Mouse (Mus musculus) heart, adult 2 months (tissue): Measurements from ENCODE around the gene Arhgdig. TPM values are rescaled to one million over a fixed set of nuclear protein-coding genes. Genes with fewer than 3 reads are reported as not detected.
"Not testable (repeated sequence)": the region's sequence is repeated elsewhere in the genome, so short reads cannot be mapped to it uniquely, and the experiment has no call there.

Experiments
- DNase-seq, 2 experiments: peaks; one replicate each; pipeline ENCODE4 v3.0.0; 2021
- H3K27ac ChIP-seq: fragments of 200-600 bp; 2 replicates; pipeline ENCODE4 v1.8.1; 2022
- H3K27me3 ChIP-seq: fragments of 200-500 bp; 2 replicates; pipeline ENCODE4 v1.6.1; 2012; ENCODE audit warnings: mild to moderate bottlenecking, low read length, inconsistent platforms, mixed read lengths; ENCODE audit not compliant: control insufficient read depth, insufficient read depth
- H3K36me3 ChIP-seq: fragments of 200-500 bp; 2 replicates; pipeline ENCODE4 v1.6.1; 2012; ENCODE audit warnings: low read length, inconsistent platforms; ENCODE audit not compliant: control insufficient read depth, insufficient read depth
- H3K4me1 ChIP-seq: fragments of 200-500 bp; 2 replicates; pipeline ENCODE4 v1.6.1; 2011; ENCODE audit warnings: low read length; ENCODE audit not compliant: control insufficient read depth, insufficient read depth
- H3K4me3 ChIP-seq: fragments of 200-600 bp; 2 replicates; pipeline ENCODE4 v1.8.1; 2022
- H3K79me2 ChIP-seq: fragments of 200-500 bp; replicated peaks from 2 replicates; pipeline ENCODE4 v1.6.1; 2012; ENCODE audit warnings: mild to moderate bottlenecking, inconsistent platforms, low read length, moderate library complexity, mixed read lengths; ENCODE audit not compliant: control insufficient read depth, insufficient read depth
- H3K9ac ChIP-seq: fragments of 200-500 bp; 2 replicates; pipeline ENCODE4 v1.6.1; 2012; ENCODE audit warnings: low read depth, mild to moderate bottlenecking, control low read depth, inconsistent platforms, low read length, mixed read lengths
- CTCF ChIP-seq: fragments of 200-600 bp; IDR thresholded peaks from 2 replicates; pipeline ENCODE4 v1.8.1; 2022; ENCODE audit warnings: antibody characterized with exemption, mild to moderate bottlenecking, moderate library complexity
- EP300 ChIP-seq: fragments of 200-500 bp; IDR thresholded peaks from 2 replicates; pipeline ENCODE4 v1.6.1; 2011; ENCODE audit warnings: low read depth, low read length, control low read depth; ENCODE audit not compliant: insufficient read depth
- POLR2A ChIP-seq: fragments of 200-500 bp; IDR thresholded peaks from 2 replicates; pipeline ENCODE4 v1.6.1; 2011; ENCODE audit warnings: mild to moderate bottlenecking, low read depth, low read length, control low read depth; ENCODE audit not compliant: insufficient read depth
- WGBS: fragments of 180-500 bp; shearing (Covaris S2); methylation state at CpG from one replicate; pipeline ENCODE4 v1.1.7; 2018; 5-methylcytosine and 5-hydroxymethylcytosine counted together
- intact Hi-C: fragments of 180-260 bp; cut with DNase I; formaldehyde crosslinking; loops from one replicate; pipeline ENCODE4 v1.15.1; 2025
- polyA plus RNA-seq: library from polyadenylated mRNA; depleted of rRNA; stranded (reverse); fragments of >200 nt; gene quantifications from 2 replicates; pipeline ENCODE4 v1.2.3, GENCODE M21; 2012; rRNA removed
- total RNA-seq, 2 experiments: library from RNA; stranded (reverse); gene quantifications; 2 replicates each; pipeline ENCODE4 v1.2.3; 2021

The Arhgdig gene
- total and polyA plus RNA-seq, 3 experiments, result 0.36 to 1.5 (median 0.47) TPM

DNA sequence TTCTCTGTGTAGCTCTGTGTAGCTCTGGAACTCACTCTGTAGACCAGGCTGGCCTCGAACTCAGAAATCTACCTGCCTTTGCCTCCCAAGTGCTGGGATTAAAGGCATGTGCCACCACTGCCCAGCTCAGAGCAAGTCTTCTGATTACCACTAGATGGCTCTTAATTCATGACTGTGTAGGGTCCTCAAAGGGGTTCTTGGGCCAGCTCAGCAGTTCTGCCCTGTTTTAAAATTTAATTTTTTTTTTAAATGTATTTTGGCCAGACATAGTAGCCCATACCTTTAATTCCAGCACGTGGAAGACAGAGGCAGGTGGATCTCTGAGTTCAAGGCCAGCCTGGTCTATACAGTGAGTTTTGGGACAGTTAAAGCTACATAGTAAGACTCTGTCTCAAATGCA is 32.3 kb downstream of the Arhgdig start:
- intact Hi-C loops, H3K79me2 ChIP-seq, H3K27ac ChIP-seq, H3K36me3 ChIP-seq, DNase-seq, H3K9ac ChIP-seq, H3K4me1 ChIP-seq, H3K27me3 ChIP-seq, H3K4me3 ChIP-seq: not testable (repeated sequence)
- 87% methylated on average over 2 of the region's 2 CpGs for WGBS
- peak; percentile 35 for TF ChIP-seq CTCF

DNA sequence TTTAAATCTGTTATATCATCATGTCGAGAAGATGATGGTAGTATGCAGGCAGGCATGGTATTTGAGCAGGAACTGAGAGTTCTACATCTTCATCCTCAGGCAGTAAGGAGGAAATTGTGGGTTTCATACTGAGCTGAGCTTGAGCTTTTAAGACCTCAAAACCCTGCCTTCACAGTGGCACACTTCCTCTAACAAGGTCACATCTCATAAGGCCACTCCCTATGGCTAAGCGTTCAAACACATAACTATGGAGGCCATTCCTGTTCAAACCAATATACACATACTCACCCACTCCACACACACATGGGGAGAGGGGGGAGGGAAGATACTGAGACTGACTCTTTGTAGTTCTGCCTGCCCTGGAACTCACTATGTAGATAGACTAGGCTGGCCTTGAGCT is 39.5 kb downstream of the Arhgdig start:
- Histone ChIP-seq H3K4me1 (peaks cover 2% of the 10 kb centered on the region), H3K27ac (no peak overlapping the region), H3K4me3 (no peak overlapping the region), H3K36me3 (peaks cover 6% of the 10 kb centered on the region; the same call in 1 of the 2 replicates), H3K79me2 (peaks cover 6% of the 10 kb centered on the region), H3K9ac (no peak overlapping the region), H3K27me3 (no peaks in the 10 kb centered on the region)
- intact Hi-C loops, result no loop called here
- WGBS, result 78% methylated on average over 2 of the region's 2 CpGs
- peak in 1 of 2 experiments; percentile 22 for DNase-seq
- TF ChIP-seq POLR2A, result no peak
- TF ChIP-seq CTCF, result no peak
- no peak for TF ChIP-seq EP300

DNA sequence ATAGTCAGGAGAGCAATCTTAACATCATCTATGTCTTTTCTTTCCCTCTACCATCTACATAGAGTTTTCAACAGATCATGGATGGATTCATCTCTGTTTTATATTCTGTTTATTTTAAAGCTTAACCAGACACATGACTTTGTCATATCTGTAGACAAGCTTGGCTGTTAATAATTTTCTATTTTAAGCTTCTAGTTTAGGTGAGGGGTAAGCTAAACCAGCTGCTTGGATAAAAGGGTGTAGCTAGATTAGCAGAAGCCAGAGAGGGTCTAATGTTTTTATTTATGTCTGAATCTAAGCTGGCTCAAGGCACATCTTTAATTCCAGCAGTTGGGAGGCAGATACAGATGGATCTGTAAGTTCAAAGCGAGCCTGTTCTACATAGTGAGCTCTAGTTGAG is 44.9 kb downstream of the Arhgdig start:
- Histone ChIP-seq H3K9ac (no peak overlapping the region), H3K27ac (peak overlapping the region; percentile 37; the same call in 1 of the 2 replicates), H3K36me3 (peaks cover 11% of the 10 kb centered on the region), H3K4me3 (no peak overlapping the region), H3K4me1 (no peaks in the 10 kb centered on the region), H3K79me2 (peaks cover 2% of the 10 kb centered on the region), H3K27me3 (no peaks in the 10 kb centered on the region)
- no peak for TF ChIP-seq EP300
- TF ChIP-seq CTCF, result no peak
- no peak for TF ChIP-seq POLR2A
- 56% methylated on average over 1 of the region's 1 CpGs for WGBS
- intact Hi-C loops, result no loop called here
- DNase-seq, result no peak

DNA sequence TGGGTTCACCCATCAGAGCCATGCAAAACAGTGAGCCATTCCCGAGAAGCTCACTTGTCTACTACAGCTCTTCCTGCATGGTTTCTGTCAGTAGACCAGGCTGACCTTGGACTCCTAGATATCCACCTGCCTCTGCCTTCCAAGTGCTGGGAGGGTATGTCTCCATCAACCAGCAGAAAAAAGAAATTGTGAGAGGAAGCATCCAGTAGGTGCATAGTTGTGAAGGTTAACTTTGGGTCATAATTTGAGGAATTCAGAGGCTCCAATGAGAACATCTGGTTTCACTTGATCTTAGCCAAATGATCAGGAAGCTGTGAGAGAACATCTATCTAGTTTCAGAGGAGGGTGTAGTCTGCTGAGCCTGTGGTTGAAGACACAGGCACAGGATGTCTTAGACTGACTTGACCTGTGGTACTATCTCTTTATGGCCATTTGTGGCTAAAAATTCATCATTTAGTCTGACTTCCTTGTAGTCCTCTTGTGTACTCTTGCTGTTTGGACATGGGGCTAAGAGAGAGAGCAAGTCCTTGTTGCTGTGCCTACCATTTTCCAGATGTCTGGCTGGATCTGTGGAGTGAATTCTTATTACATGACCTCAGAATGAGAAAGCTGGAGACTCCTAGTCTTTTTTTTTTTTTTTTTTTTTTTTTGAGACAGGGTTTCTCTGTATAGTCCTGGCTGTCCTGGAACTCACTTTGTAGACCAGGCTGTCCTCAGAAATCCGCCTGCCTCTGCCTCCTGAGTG is 55.5 kb downstream of the Arhgdig start:
- TF ChIP-seq CTCF (no peak), POLR2A (no peak), EP300 (no peak)
- no peak overlapping the region for H3K9ac ChIP-seq
- peaks cover 9% of the 10 kb centered on the region for H3K79me2 ChIP-seq
- no peaks in the 10 kb centered on the region for H3K27me3 ChIP-seq
- DNase-seq, result no peak
- no peak overlapping the region for H3K4me3 ChIP-seq
- WGBS, result 93% methylated on average over 2 of the region's 2 CpGs
- H3K36me3 ChIP-seq, result no peaks in the 10 kb centered on the region; the same call in 1 of the 2 replicates
- no peaks in the 10 kb centered on the region; the same call in 1 of the 2 replicates for H3K4me1 ChIP-seq
- H3K27ac ChIP-seq, result no peak overlapping the region
- intact Hi-C loops, result no loop called here

Other genes starting within 250 kb of the Arhgdig start
- gene Capn15, start 222.0 kb downstream of the Arhgdig start, total RNA-seq, result 1 to 10 TPM; 6.1 to 7.4 TPM
- 15.1 and 15.5 TPM in 2 replicates for gene Capn15, start 222.0 kb downstream of the Arhgdig start, polyA plus RNA-seq
- 10 to 100 TPM; 29.7 to 30.5 TPM for gene Rab11fip3, start 138.2 kb downstream of the Arhgdig start, total RNA-seq
- gene Rab11fip3, start 138.2 kb downstream of the Arhgdig start, polyA plus RNA-seq, result 29.3 and 33.1 TPM in 2 replicates
- 1 to 10 TPM; 9.2 to 9.5 TPM for gene Decr2, start 117.4 kb downstream of the Arhgdig start, total RNA-seq
- 13.9 and 23.3 TPM in 2 replicates for gene Decr2, start 117.4 kb downstream of the Arhgdig start, polyA plus RNA-seq
- gene Nme4, start 112.2 kb downstream of the Arhgdig start, total RNA-seq, result 1 to 10 TPM; 3.7 to 4.4 TPM
- gene Nme4, start 112.2 kb downstream of the Arhgdig start, polyA plus RNA-seq, result 13.8 and 21.4 TPM in 2 replicates
- 1 to 10 TPM; 3.8 to 5.3 TPM for gene Tmem8, start 94.5 kb downstream of the Arhgdig start, total RNA-seq
- 10.5 and 11.6 TPM in 2 replicates for gene Tmem8, start 94.5 kb downstream of the Arhgdig start, polyA plus RNA-seq
- 100 to 1,000 TPM; 131 to 154 TPM for gene Mrpl28, start 84.3 kb downstream of the Arhgdig start, total RNA-seq
- 131 and 156 TPM in 2 replicates for gene Mrpl28, start 84.3 kb downstream of the Arhgdig start, polyA plus RNA-seq
- 10 to 100 TPM; 16.5 to 18.2 TPM for gene Axin1, start 69.1 kb downstream of the Arhgdig start, total RNA-seq
- gene Axin1, start 69.1 kb downstream of the Arhgdig start, polyA plus RNA-seq, result 7.6 and 9.1 TPM in 2 replicates
- gene Pdia2, start 8.7 kb downstream of the Arhgdig start, total RNA-seq, result not detected
- gene Pdia2, start 8.7 kb downstream of the Arhgdig start, polyA plus RNA-seq, result not detected in 2 replicates
- gene Rgs11, start 4.8 kb downstream of the Arhgdig start, total RNA-seq, result under 1 TPM; 0.31 to 0.34 TPM
- gene Rgs11, start 4.8 kb downstream of the Arhgdig start, polyA plus RNA-seq, result 1.8 and 3.5 TPM in 2 replicates
- gene Fam234a, start 36.5 kb upstream of the Arhgdig start, total RNA-seq, result 100 to 1,000 TPM; 113 to 128 TPM
- 93.1 and 118 TPM in 2 replicates for gene Fam234a, start 36.5 kb upstream of the Arhgdig start, polyA plus RNA-seq
- gene Luc7l, start 45.1 kb upstream of the Arhgdig start, total RNA-seq, result 10 to 100 TPM; 13.2 to 16.3 TPM
- gene Luc7l, start 45.1 kb upstream of the Arhgdig start, polyA plus RNA-seq, result 13.6 and 22.9 TPM in 2 replicates
- 1 to 10 TPM; 3.9 to 5.0 TPM for gene Neurl1b, start 207.0 kb upstream of the Arhgdig start, total RNA-seq
- 4.6 and 4.7 TPM in 2 replicates for gene Neurl1b, start 207.0 kb upstream of the Arhgdig start, polyA plus RNA-seq